Mouse (Mus musculus) right cerebral cortex, postnatal 4 days (tissue): ENCODE data around the gene Mapk13.
"Not testable (repeated sequence)": the region's sequence is repeated elsewhere in the genome, so short reads cannot be mapped to it uniquely, and the experiment has no call there.

Experiments used
- DNase-seq: peaks from one replicate; pipeline ENCODE4 v3.0.0-alpha.2; 2022

The Mapk13 gene

GRCm38 (mm10) chr17:28769121-28769874 is at the start of gene Mapk13:
TSS of gene Mapk13 (plus strand) at chr17:28769297.
- no peak for DNase-seq

- DNase-seq = no peak
These were observed 43.3 kb upstream of the Mapk13 start, which contains the start of gene AC170998.1 for GRCm38 (mm10) chr17:28725783-28726182. TSS of gene AC170998.1 (plus strand) at chr17:28726083.

- not testable (repeated sequence) for DNase-seq
These were observed 41.6 kb upstream of the Mapk13 start for GRCm38 (mm10) chr17:28727511-28727910.

GRCm38 (mm10) chr17:28735317-28736105 is 33.6 kb upstream of the Mapk13 start:
- no peak for DNase-seq

- DNase-seq = no peak
These were observed 32.6 kb upstream of the Mapk13 start for GRCm38 (mm10) chr17:28736486-28736885.

- DNase-seq = no peak
These were observed 31.1 kb upstream of the Mapk13 start for GRCm38 (mm10) chr17:28737973-28738372.

GRCm38 (mm10) chr17:28739244-28739643 is 29.9 kb upstream of the Mapk13 start:
- no peak for DNase-seq

GRCm38 (mm10) chr17:28743145-28743866 is 25.8 kb upstream of the Mapk13 start:
- DNase-seq = peak; percentile 16

GRCm38 (mm10) chr17:28743916-28744315 is 25.2 kb upstream of the Mapk13 start:
- no peak for DNase-seq

- no peak for DNase-seq
These were observed 23.3 kb upstream of the Mapk13 start for GRCm38 (mm10) chr17:28745773-28746172.

GRCm38 (mm10) chr17:28748001-28748400 is 21.1 kb upstream of the Mapk13 start:
- no peak for DNase-seq

GRCm38 (mm10) chr17:28750580-28750979 is 18.5 kb upstream of the Mapk13 start:
- no peak for DNase-seq

GRCm38 (mm10) chr17:28756447-28756846 is 12.7 kb upstream of the Mapk13 start:
- no peak for DNase-seq

- no peak for DNase-seq
These were observed 11.6 kb upstream of the Mapk13 start for GRCm38 (mm10) chr17:28757470-28757869.

GRCm38 (mm10) chr17:28760736-28761312 is 8.3 kb upstream of the Mapk13 start:
- no peak for DNase-seq

- peak; percentile 67 for DNase-seq
These were observed 7.2 kb upstream of the Mapk13 start for GRCm38 (mm10) chr17:28761871-28762270.

- DNase-seq = no peak
These were observed 2.9 kb upstream of the Mapk13 start for GRCm38 (mm10) chr17:28766203-28766602.

GRCm38 (mm10) chr17:28766781-28767515 is 2.1 kb upstream of the Mapk13 start:
- DNase-seq = no peak

- DNase-seq = peak; percentile 26
These were observed 851 bp downstream of the Mapk13 start for GRCm38 (mm10) chr17:28769875-28770421.

GRCm38 (mm10) chr17:28771289-28771688 is 2.2 kb downstream of the Mapk13 start:
- DNase-seq = no peak

GRCm38 (mm10) chr17:28774303-28774702 is 5.2 kb downstream of the Mapk13 start:
- DNase-seq = not testable (repeated sequence)

GRCm38 (mm10) chr17:28775161-28775560 is 6.1 kb downstream of the Mapk13 start:
- no peak for DNase-seq
